Mouse (Mus musculus) cerebellum, postnatal 25 days (tissue): ENCODE measurements around the gene Il1r2.

Source experiments
- DNase-seq, 2 experiments: peaks; one replicate each; pipeline ENCODE4 v3.0.0; 2021; ENCODE audit warnings: mixed read lengths in 2 of 2

Il1r2 gene

DNA sequence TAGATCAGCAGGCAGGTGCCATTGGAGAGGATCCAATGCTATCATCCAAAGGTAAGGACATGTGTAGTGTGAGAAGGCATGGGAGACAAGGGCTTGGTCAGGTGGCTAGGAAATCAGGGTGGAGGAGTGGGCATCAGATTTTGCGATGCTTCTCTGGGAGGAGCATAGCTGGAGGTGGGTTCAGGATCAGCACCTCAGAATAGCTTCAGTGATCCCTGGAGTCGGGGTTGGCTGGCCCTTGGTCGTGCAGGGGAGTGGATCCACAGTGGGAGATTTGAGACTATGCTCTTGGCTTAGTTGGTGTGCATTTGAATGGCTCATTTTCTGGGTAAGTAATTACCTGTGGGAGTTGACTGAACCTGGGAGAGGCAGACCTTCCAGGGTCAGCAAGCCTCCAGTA, 59.7 kb downstream of the Il1r2 start:
- no peak for DNase-seq

DNA sequence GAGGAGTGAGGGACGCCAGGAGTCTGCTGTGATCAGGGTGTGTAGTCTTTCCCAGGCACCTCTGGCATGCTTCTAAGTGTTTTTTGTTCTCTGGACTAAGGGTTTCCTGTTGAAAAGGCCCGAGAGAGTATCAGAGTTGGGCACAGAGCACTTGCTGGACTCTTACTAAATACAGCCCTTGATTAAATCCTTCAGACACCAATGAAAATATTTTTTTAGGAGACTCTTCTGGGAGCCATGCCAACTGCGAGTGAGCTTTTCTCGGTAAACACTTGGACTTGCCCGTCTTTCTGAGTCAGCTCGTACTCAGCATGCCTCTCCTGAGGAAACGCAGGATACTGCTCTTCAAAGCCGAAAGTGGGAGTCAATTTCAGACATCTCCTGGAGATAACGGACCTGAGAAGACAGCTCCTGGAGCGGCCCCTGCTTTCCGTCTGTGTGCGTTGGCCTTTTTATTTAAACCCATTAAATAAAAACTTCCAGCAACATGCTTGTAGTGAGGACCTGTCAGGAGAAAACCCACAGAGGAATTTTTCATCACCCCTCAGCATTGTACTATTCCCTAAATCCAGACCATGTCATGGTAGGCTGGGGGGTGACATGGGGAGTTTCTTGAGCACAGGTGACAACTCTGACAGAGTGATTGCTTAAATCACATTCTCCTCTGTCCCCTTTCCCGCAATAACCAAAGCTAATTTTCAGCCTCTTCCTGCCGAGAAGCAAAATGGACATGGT, 66.1 kb downstream of the Il1r2 start:
- peak in 1 of 2 experiments; percentile 37 for DNase-seq

- no peak for DNase-seq
Observed at GRCm38 (mm10) chr1:40156096-40156495, 82.2 kb downstream of the Il1r2 start.

DNA sequence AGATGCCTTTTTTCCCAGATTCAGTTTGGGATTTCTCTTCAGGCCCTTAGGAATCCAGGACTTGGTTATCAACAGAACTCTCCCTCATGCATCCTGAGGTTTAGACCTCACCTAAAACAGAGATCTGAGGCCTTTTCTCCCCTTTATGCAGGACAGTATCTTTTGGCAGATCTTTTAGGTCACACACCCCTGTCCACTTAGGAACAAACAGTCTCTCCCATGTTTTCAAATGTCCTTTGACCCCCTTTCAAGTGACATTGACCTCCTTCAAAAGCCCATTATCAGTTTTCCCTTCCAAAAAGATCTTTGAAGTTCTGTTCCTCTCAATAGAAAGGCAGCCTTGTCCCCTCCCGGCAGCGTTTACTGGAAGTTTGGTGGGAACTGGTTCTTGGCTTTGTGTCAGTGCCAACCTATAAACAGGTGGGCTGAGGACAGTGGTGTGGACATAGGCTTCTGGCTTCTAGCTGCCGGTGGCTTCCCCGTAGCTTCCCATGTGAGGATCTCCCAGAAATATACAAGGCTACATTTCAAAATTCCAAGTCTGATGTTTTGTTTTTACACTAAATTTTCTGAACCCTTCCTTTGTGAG, 89.5 kb downstream of the Il1r2 start:
- no peak for DNase-seq

DNA sequence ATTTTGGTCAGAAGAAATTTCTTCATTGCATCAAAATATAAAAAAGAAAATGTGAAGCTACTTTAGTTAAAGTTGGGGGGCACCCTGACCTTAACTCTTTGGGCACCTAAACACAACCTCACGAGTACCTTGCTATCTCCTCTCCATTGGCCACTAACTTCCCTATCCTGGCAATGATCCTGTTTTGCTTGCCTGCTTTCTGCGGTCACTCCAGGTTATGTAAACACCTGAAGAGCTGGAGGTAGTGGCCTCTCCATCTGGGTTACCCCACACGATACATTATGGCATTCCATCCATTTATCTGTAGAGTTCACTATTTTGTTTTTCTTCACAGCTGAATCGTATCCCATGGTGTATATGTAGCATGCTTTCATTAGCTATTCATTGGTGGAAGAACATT, 90.5 kb downstream of the Il1r2 start:
- DNase-seq = no peak

DNA sequence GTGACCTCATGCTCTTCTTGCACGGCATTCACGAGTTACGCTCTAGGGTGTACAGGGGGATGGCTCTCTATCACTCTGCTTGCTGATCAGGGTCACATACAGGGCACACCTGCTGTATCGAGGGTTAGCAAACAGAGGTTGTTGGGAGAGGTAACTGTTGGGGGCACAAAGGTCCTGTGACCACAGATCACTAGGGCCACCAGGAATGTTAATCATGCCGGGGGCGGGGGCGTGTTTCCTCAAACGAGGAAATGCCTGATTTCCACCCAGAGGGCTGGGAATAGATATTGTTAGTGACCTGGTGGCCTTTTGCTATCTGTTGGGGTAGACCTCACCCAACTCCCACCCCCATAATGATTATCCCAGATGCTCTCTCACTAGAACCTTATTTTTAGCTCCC, 93.7 kb downstream of the Il1r2 start:
- no peak for DNase-seq

GRCm38 (mm10) chr1:40171878-40172277, 98.0 kb downstream of the Il1r2 start:
- DNase-seq = peak; percentile 8

- no peak for DNase-seq
Observed at GRCm38 (mm10) chr1:40174146-40174545, 100.3 kb downstream of the Il1r2 start.
